Mouse (Mus musculus) adipocyte (in vitro differentiated cells): ENCODE results near the gene Taf4.

Experiments used
- DNase-seq: peaks from one replicate; pipeline ENCODE4 v3.0.0-alpha.2; 2016; ENCODE audit warnings: low spot score

The Taf4 gene

GRCm38 (mm10) chr2:179937091-179937490, 39.4 kb downstream of the Taf4 start:
- DNase-seq = no peak

- DNase-seq = no peak
These were observed 42.3 kb downstream of the Taf4 start for GRCm38 (mm10) chr2:179934165-179934564.

GRCm38 (mm10) chr2:179931741-179932140, 44.7 kb downstream of the Taf4 start:
- DNase-seq = no peak

GRCm38 (mm10) chr2:179929166-179929565, 47.3 kb downstream of the Taf4 start:
- no peak for DNase-seq

GRCm38 (mm10) chr2:179924038-179924437, 52.4 kb downstream of the Taf4 start:
- no peak for DNase-seq

GRCm38 (mm10) chr2:179921021-179921653, 55.3 kb downstream of the Taf4 start:
- peak; percentile 21 for DNase-seq

- peak; percentile 85 for DNase-seq
These were observed 56.4 kb downstream of the Taf4 start for GRCm38 (mm10) chr2:179920042-179920441.

- DNase-seq = peak; percentile 84
These were observed 59.4 kb downstream of the Taf4 start for GRCm38 (mm10) chr2:179916877-179917673.

GRCm38 (mm10) chr2:179914246-179914645, 62.2 kb downstream of the Taf4 start:
- no peak for DNase-seq

GRCm38 (mm10) chr2:179913349-179913748, 63.1 kb downstream of the Taf4 start:
- DNase-seq = no peak

- no peak for DNase-seq
These were observed 63.5 kb downstream of the Taf4 start for GRCm38 (mm10) chr2:179912911-179913310.

- DNase-seq = no peak
These were observed 79.5 kb downstream of the Taf4 start for GRCm38 (mm10) chr2:179896949-179897348.

- DNase-seq = no peak
These were observed 85.4 kb downstream of the Taf4 start for GRCm38 (mm10) chr2:179891048-179891447.

GRCm38 (mm10) chr2:179884561-179884960, 91.9 kb downstream of the Taf4 start:
- no peak for DNase-seq

GRCm38 (mm10) chr2:179877551-179878215, 98.8 kb downstream of the Taf4 start:
- peak; percentile 36 for DNase-seq

GRCm38 (mm10) chr2:179875147-179875546, 101.3 kb downstream of the Taf4 start:
- DNase-seq = peak; percentile 73

GRCm38 (mm10) chr2:179873315-179873714, 103.1 kb downstream of the Taf4 start:
- no peak for DNase-seq

GRCm38 (mm10) chr2:179872724-179873123, 103.7 kb downstream of the Taf4 start:
- DNase-seq = peak; percentile 7

GRCm38 (mm10) chr2:179869871-179870270, 106.6 kb downstream of the Taf4 start:
- no peak for DNase-seq

- DNase-seq = no peak
These were observed 108.8 kb downstream of the Taf4 start for GRCm38 (mm10) chr2:179867669-179868068.

GRCm38 (mm10) chr2:179865097-179865496, 111.3 kb downstream of the Taf4 start:
- DNase-seq = peak; percentile 18

- no peak for DNase-seq
These were observed 113.2 kb downstream of the Taf4 start for GRCm38 (mm10) chr2:179863266-179863665.

GRCm38 (mm10) chr2:179862676-179863075, 113.8 kb downstream of the Taf4 start:
- DNase-seq = no peak
